In the genomic region with DNA sequence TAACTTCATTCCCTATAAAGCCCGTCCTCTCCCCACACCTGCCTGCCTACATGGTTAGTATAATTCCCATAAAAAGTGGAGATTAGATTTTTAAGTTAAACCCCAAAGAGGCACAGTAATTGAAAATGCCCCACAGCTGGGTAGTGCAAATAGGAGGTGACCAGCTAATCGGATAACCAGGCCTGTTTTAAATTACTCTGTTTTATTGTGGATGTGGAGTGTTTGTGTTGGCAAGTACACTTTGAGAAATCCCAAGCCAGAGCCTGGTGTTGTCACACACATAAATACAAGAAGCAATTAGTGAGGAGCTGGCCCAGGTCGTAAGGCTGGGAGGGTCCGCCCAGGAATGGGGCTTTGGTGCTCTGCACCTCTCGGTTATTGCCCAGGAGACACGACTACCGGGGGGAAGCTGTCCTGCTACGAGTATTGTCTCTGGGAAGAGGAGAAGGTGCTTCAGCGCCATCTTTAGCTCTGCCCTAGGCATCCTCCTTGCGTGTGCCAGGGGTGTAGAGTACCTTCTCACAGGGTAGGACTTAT, we compare ENCODE assay signal across 16 mouse cellular contexts.
"Had no signal": no experiment of that assay in that cellular context is flagged by ENCODE, and none has a peak within 500 bp of the region (broad histone marks: within the 10 kb centered on the region; RNA-seq: fewer than 3 reads in every experiment).

No protein-coding gene starts in this region.

- H3K4me3 ChIP-seq: intestine, embryonic 15.5 days; liver, embryonic 13.5 days; midbrain, embryonic 12.5 days; midbrain, embryonic 15.5 days; neural tube, embryonic 12.5 days; neural tube, embryonic 15.5 days had no signal

- H3K27me3 ChIP-seq: intestine, embryonic 15.5 days; liver, embryonic 13.5 days; midbrain, embryonic 12.5 days; midbrain, embryonic 15.5 days; neural tube, embryonic 12.5 days; neural tube, embryonic 15.5 days had no signal

- H3K4me2 ChIP-seq: intestine, embryonic 15.5 days; liver, embryonic 13.5 days; lung, embryonic 14.5 days; midbrain, embryonic 12.5 days; midbrain, embryonic 15.5 days; neural tube, embryonic 12.5 days; neural tube, embryonic 15.5 days had no signal

- H3K9ac ChIP-seq: intestine, embryonic 15.5 days; liver, embryonic 13.5 days; lung, embryonic 14.5 days; midbrain, embryonic 12.5 days; midbrain, embryonic 15.5 days; neural tube, embryonic 12.5 days; neural tube, embryonic 15.5 days had no signal

- H3K9me3 ChIP-seq: intestine, embryonic 15.5 days; liver, embryonic 13.5 days; midbrain, embryonic 12.5 days; midbrain, embryonic 15.5 days; neural tube, embryonic 12.5 days; neural tube, embryonic 15.5 days had no signal

- ATAC-seq: intestine, embryonic 15.5 days; lung, postnatal 0 days; midbrain, embryonic 15.5 days had no signal

- H3K36me3 ChIP-seq: intestine, embryonic 15.5 days; midbrain, embryonic 12.5 days; midbrain, embryonic 15.5 days; neural tube, embryonic 12.5 days; neural tube, embryonic 15.5 days had no signal

- H3K4me1 ChIP-seq: intestine, embryonic 15.5 days; liver, embryonic 13.5 days; midbrain, embryonic 12.5 days; midbrain, embryonic 15.5 days; neural tube, embryonic 12.5 days; neural tube, embryonic 15.5 days had no signal

- DNase-seq: kidney, adult 18-20 months; kidney, postnatal 14 days; kidney, postnatal 4 days; left cerebral cortex, postnatal 4 days; liver, embryonic 13.5 days; lung, embryonic 14.5 days; retina, postnatal 1 day; thymus, adult 18-20 months; thymus, postnatal 36 days had no signal

- H3K27ac ChIP-seq: intestine, embryonic 15.5 days; liver, embryonic 13.5 days; macrophage; midbrain, embryonic 12.5 days; midbrain, embryonic 15.5 days; neural tube, embryonic 12.5 days; neural tube, embryonic 15.5 days had no signal
